Mouse (Mus musculus): ENCODE data around the gene Ntmt1.

Gene Ntmt1

GRCm38 (mm10) chr2:30823385-30824153 lies 15.9 kb downstream of the Ntmt1 start:
- DNase-seq (ENCODE audit: low spot score in 2 of 2) = peak; percentile 48 to 55

GRCm38 (mm10) chr2:30826825-30827748 lies 19.5 kb downstream of the Ntmt1 start:
- DNase-seq (ENCODE audit: low spot score in 2 of 2) = peak in 1 of 2 experiments; percentile 31

- peak; percentile 85 to 91 for DNase-seq (ENCODE audit: low spot score in 2 of 2)
Measured at GRCm38 (mm10) chr2:30827749-30828475, 20.3 kb downstream of the Ntmt1 start.

GRCm38 (mm10) chr2:30829315-30829714 lies 21.7 kb downstream of the Ntmt1 start:
- no peak for DNase-seq (ENCODE audit: low spot score in 2 of 2)

- no peak for DNase-seq (ENCODE audit: low spot score in 2 of 2)
Measured at GRCm38 (mm10) chr2:30830283-30830795, 22.7 kb downstream of the Ntmt1 start, which contains the start of gene Asb6. Asb6 (minus strand) TSS chr2:30830333.

GRCm38 (mm10) chr2:30833644-30834043 lies 26.0 kb downstream of the Ntmt1 start:
- DNase-seq (ENCODE audit: low spot score in 2 of 2) = no peak

- no peak for DNase-seq (ENCODE audit: low spot score in 2 of 2)
Measured at GRCm38 (mm10) chr2:30834373-30835022, 26.9 kb downstream of the Ntmt1 start, which contains the start of gene Prrx2. Prrx2 (plus strand) TSS chr2:30834972.

GRCm38 (mm10) chr2:30836238-30836990 lies 28.8 kb downstream of the Ntmt1 start:
- DNase-seq (ENCODE audit: low spot score in 2 of 2) = no peak

- no peak for DNase-seq (ENCODE audit: low spot score in 2 of 2)
Measured at GRCm38 (mm10) chr2:30842615-30843014, 35.0 kb downstream of the Ntmt1 start.

- DNase-seq (ENCODE audit: low spot score in 2 of 2) = no peak
Measured at GRCm38 (mm10) chr2:30845152-30846070, 37.8 kb downstream of the Ntmt1 start.

- DNase-seq (ENCODE audit: low spot score in 2 of 2) = no peak
Measured at GRCm38 (mm10) chr2:30846236-30846635, 38.6 kb downstream of the Ntmt1 start.

GRCm38 (mm10) chr2:30846723-30847122 lies 39.1 kb downstream of the Ntmt1 start:
- no peak for DNase-seq (ENCODE audit: low spot score in 2 of 2)

GRCm38 (mm10) chr2:30848184-30848583 lies 40.6 kb downstream of the Ntmt1 start:
- DNase-seq (ENCODE audit: low spot score in 2 of 2) = no peak

GRCm38 (mm10) chr2:30850581-30850980 lies 43.0 kb downstream of the Ntmt1 start:
- no peak for DNase-seq (ENCODE audit: low spot score in 2 of 2)

GRCm38 (mm10) chr2:30852771-30853313 lies 45.2 kb downstream of the Ntmt1 start:
- no peak for DNase-seq (ENCODE audit: low spot score in 2 of 2)

- no peak for DNase-seq (ENCODE audit: low spot score in 2 of 2)
Measured at GRCm38 (mm10) chr2:30857076-30857475, 49.5 kb downstream of the Ntmt1 start.

GRCm38 (mm10) chr2:30859782-30860181 lies 52.2 kb downstream of the Ntmt1 start:
- DNase-seq (ENCODE audit: low spot score in 2 of 2) = no peak

GRCm38 (mm10) chr2:30862081-30862480 lies 54.5 kb downstream of the Ntmt1 start:
- no peak for DNase-seq (ENCODE audit: low spot score in 2 of 2)

GRCm38 (mm10) chr2:30863574-30863973 lies 55.9 kb downstream of the Ntmt1 start:
- no peak for DNase-seq (ENCODE audit: low spot score in 2 of 2)
